Mouse (Mus musculus): ENCODE measurements around the gene Fign.

DNA sequence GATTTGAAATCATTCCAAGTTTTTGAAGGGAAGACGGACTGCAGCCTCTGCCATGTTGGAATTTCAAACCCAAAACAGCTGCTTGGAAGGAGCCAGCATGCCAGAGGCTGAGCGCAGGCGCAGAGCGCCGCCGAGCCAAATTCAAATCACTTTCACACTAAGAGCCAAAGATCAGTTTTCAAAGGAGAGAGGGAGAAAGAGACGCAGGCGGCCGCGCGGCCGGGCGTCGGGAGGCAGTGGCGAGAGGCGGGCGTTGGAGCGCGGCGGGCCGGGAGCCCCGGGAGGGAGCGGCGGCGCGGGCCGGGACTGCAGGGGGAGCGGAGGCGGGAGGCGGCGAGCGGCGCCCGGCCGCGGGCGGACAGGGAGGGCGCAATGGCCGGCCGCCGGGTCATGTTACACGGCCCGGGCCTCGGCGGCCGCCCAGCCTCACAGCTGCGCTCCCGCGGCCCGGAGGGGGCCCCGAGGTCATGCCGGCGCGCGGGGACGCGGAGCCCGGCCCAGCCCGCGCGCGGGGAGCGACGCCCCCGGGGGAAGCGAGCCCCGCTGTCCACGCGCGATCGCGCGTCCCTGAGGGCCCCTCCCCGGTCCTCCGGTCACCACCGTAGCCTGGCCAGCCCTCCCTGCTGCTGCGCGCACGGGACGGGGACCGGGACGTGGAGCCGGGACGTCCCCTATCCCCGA lies at the start of gene Fign:
- TF ChIP-seq EP300 (IDR thresholded peaks at IDR 0.05; ENCODE audit: insufficient read depth, low read depth, low read length) (no peak), POLR2A (IDR thresholded peaks at IDR 0.05; ENCODE audit: insufficient read depth, low read depth, low read length) (peak; percentile 58; the same call in 1 of the 2 replicates), CTCF (IDR thresholded peaks at IDR 0.05) (peak; percentile 12; the same call in 1 of the 2 replicates)

Measured in heart, adult 2 months (tissue).